In genomic region chr10:93500864-93501263, GRCm38 (mm10) we compare ENCODE assay signal across 16 mouse cellular contexts. TPM values are rescaled to one million over a fixed set of nuclear protein-coding genes. Genes with fewer than 3 reads are reported as not detected.
DNase-seq lines count a peak whose midpoint lies in the region; ATAC-seq and TF ChIP-seq lines count a peak whose summit lies in the region.
"Had no signal": no experiment of that assay in that cellular context is flagged by ENCODE, and none has a peak within 500 bp of the region (broad histone marks: within the 10 kb centered on the region; RNA-seq: fewer than 3 reads in every experiment).

No protein-coding gene starts in this region.

- 40% methylated on average over 10 of the region's 10 CpGs for WGBS in midbrain, postnatal 0 days
- 51% methylated on average over 10 of the region's 10 CpGs for WGBS in midbrain, embryonic 13.5 days
- WGBS in cerebellum, adult 2 months, result 31% methylated on average over 10 of the region's 10 CpGs

- no peak overlapping the region for H3K27ac ChIP-seq in midbrain, postnatal 0 days (ENCODE audit: low read depth, low read length)
- no peak overlapping the region for H3K27ac ChIP-seq in midbrain, embryonic 13.5 days
- H3K27ac ChIP-seq in gastrocnemius, adult 2 months, result no peak overlapping the region
- no peak overlapping the region for H3K27ac ChIP-seq in cerebellum, adult 2 months (ENCODE audit: insufficient read depth, low read length)
- H3K27ac ChIP-seq: limb, embryonic 15.5 days; macrophage had no signal

- no peak for TF ChIP-seq CTCF in midbrain, postnatal 0 days (IDR thresholded peaks at IDR 0.05)
- no peak for TF ChIP-seq CTCF in gastrocnemius, adult 2 months (IDR thresholded peaks at IDR 0.05)
- TF ChIP-seq CTCF in cerebellum, adult 2 months (IDR thresholded peaks at IDR 0.05; ENCODE audit: borderline replicate concordance, insufficient read depth, low read depth, low read length), result no peak

- no peak overlapping the region for H3K9ac ChIP-seq in midbrain, postnatal 0 days (replicated peaks; ENCODE audit: low read length, poor library complexity, severe bottlenecking)
- H3K9ac ChIP-seq in midbrain, embryonic 13.5 days (replicated peaks), result no peak overlapping the region
- H3K9ac ChIP-seq: limb, embryonic 15.5 days had no signal

- H3K4me1 ChIP-seq in midbrain, postnatal 0 days (ENCODE audit: insufficient read depth, low read length), result no peaks in the 10 kb centered on the region
- no peaks in the 10 kb centered on the region for H3K4me1 ChIP-seq in midbrain, embryonic 13.5 days (replicated peaks)
- H3K4me1 ChIP-seq in cerebellum, adult 2 months (ENCODE audit: control insufficient read depth, insufficient read depth, low read length), result no peaks in the 10 kb centered on the region

- peak; percentile 14 for DNase-seq in midbrain, postnatal 0 days (ENCODE audit: low spot score)
- peak; percentile 45 for DNase-seq in embryo, embryonic 11 days
- DNase-seq in gastrocnemius, adult 2 months, result no peak
- no peak for DNase-seq in c-Kit-positive CD71-positive TER-119-positive erythroid progenitor cells, embryonic 14.5 days (ENCODE audit: low spot score)
- no peak for DNase-seq in cerebellum, adult 2 months
- DNase-seq: adrenal gland, postnatal 10 days; cerebellum, postnatal 25 days; heart, adult 11 months; lung, adult 2 months had no signal

- H3K36me3 ChIP-seq in midbrain, postnatal 0 days (ENCODE audit: insufficient read depth, low read length), result no peaks in the 10 kb centered on the region
- H3K36me3 ChIP-seq in midbrain, embryonic 13.5 days, result no peaks in the 10 kb centered on the region
- H3K36me3 ChIP-seq: limb, embryonic 15.5 days had no signal

- H3K9me3 ChIP-seq in midbrain, postnatal 0 days (ENCODE audit: low read length), result no peaks in the 10 kb centered on the region
- H3K9me3 ChIP-seq in midbrain, embryonic 13.5 days, result no peaks in the 10 kb centered on the region
- H3K9me3 ChIP-seq: limb, embryonic 15.5 days had no signal

- H3K4me2 ChIP-seq in midbrain, postnatal 0 days (ENCODE audit: low read depth, low read length, poor library complexity, severe bottlenecking), result no peak overlapping the region
- H3K4me2 ChIP-seq in midbrain, embryonic 13.5 days (replicated peaks), result no peak overlapping the region
- H3K4me2 ChIP-seq: limb, embryonic 15.5 days had no signal

- H3K27me3 ChIP-seq in midbrain, postnatal 0 days (ENCODE audit: insufficient read depth, low read length), result no peaks in the 10 kb centered on the region
- no peaks in the 10 kb centered on the region for H3K27me3 ChIP-seq in midbrain, embryonic 13.5 days
- no peaks in the 10 kb centered on the region for H3K27me3 ChIP-seq in cerebellum, adult 2 months (ENCODE audit: control insufficient read depth, insufficient read depth, low read length)
- H3K27me3 ChIP-seq: limb, embryonic 15.5 days had no signal

- no peak for TF ChIP-seq POLR2A in cerebellum, adult 2 months (IDR thresholded peaks at IDR 0.05; ENCODE audit: borderline replicate concordance, insufficient read depth, low read length)

- intact Hi-C loops in gastrocnemius, adult 2 months (cut with DNase I), result no loop called here

- ATAC-seq in midbrain, postnatal 0 days (ENCODE audit: low FRiP score), result no peak
- ATAC-seq in midbrain, embryonic 13.5 days, result no peak
- ATAC-seq in hematopoietic stem cell, adult 5-6 weeks (replicated peaks in 1 of 2; ENCODE audit: insufficient read depth in 1 of 2, low FRiP score in 2 of 2, low TSS enrichment in 1 of 2, low read depth in 1 of 2, poor library complexity in 2 of 2, severe bottlenecking in 2 of 2), result peak; percentile 17 to 29; a peak in 2 of 4 replicates
- ATAC-seq: hindbrain, embryonic 16.5 days had no signal

- H3K4me3 ChIP-seq in midbrain, postnatal 0 days (ENCODE audit: low read depth, low read length), result no peak overlapping the region
- no peak overlapping the region for H3K4me3 ChIP-seq in midbrain, embryonic 13.5 days (replicated peaks)
- H3K4me3 ChIP-seq in gastrocnemius, adult 2 months, result no peak overlapping the region
- H3K4me3 ChIP-seq in cerebellum, adult 2 months (replicated peaks; ENCODE audit: insufficient read depth, low read depth, low read length), result no peak overlapping the region
- H3K4me3 ChIP-seq: limb, embryonic 15.5 days had no signal

RNA-seq across cellular contexts. Expression of gene Hal, which starts 12.3 kb away (rescaled TPM):
- total RNA-seq in midbrain, postnatal 0 days (2014; rRNA removed), result 0.14 and 0.49 TPM in 2 replicates
- polyA plus RNA-seq in midbrain, postnatal 0 days (2015; fragmentation: Nextera tagmentation; extraction: Ambion mirVana), result 0.20 and 0.33 TPM in 2 replicates
- 0.08 TPM in 1 of 2 replicates, not detected in the other for polyA plus RNA-seq in midbrain, embryonic 13.5 days (2015; fragmentation: Nextera tagmentation; extraction: Ambion mirVana)
- total RNA-seq in hematopoietic stem cell, adult 5-6 weeks (2017), result 0.88 TPM in 1 of 2 replicates, not detected in the other
- under 1 TPM; 0.05 to 0.25 TPM for total RNA-seq in gastrocnemius, adult 2 months (2021)
- 0.05 and 0.18 TPM in 2 replicates for polyA plus RNA-seq in cerebellum, adult 2 months (2012; rRNA removed)
- total RNA-seq: left cerebral cortex, adult 18-20 months had no signal

RNA-seq across cellular contexts. Expression of gene Amdhd1, which starts 39.0 kb away (rescaled TPM):
- not detected in 2 replicates for total RNA-seq in midbrain, postnatal 0 days (2014; rRNA removed)
- 0.07 TPM in 1 of 2 replicates, not detected in the other for polyA plus RNA-seq in midbrain, postnatal 0 days (2015; fragmentation: Nextera tagmentation; extraction: Ambion mirVana)
- polyA plus RNA-seq in midbrain, embryonic 13.5 days (2015; fragmentation: Nextera tagmentation; extraction: Ambion mirVana), result 0.15 TPM in 2 replicates
- 0.13 TPM in 1 of 2 replicates, not detected in the other for total RNA-seq in hematopoietic stem cell, adult 5-6 weeks (2017)
- not detected for total RNA-seq in gastrocnemius, adult 2 months (2021)
- not detected in 2 replicates for polyA plus RNA-seq in cerebellum, adult 2 months (2012; rRNA removed)

RNA-seq across cellular contexts. Expression of gene Ccdc38, which starts 39.6 kb away (rescaled TPM):
- total RNA-seq in midbrain, postnatal 0 days (2014; rRNA removed), result 0.14 and 4.4 TPM in 2 replicates
- polyA plus RNA-seq in midbrain, postnatal 0 days (2015; fragmentation: Nextera tagmentation; extraction: Ambion mirVana), result 0.52 and 0.66 TPM in 2 replicates
- 0.46 and 0.57 TPM in 2 replicates for polyA plus RNA-seq in midbrain, embryonic 13.5 days (2015; fragmentation: Nextera tagmentation; extraction: Ambion mirVana)
- not detected in 2 replicates for total RNA-seq in hematopoietic stem cell, adult 5-6 weeks (2017)
- not detected for total RNA-seq in gastrocnemius, adult 2 months (2021)
- polyA plus RNA-seq in cerebellum, adult 2 months (2012; rRNA removed), result 0.03 TPM in 1 of 2 replicates, not detected in the other
- total RNA-seq: left cerebral cortex, adult 18-20 months had no signal
- polyA plus RNA-seq: large intestine, adult 2 months; macrophage had no signal

RNA-seq across cellular contexts. Expression of gene Lta4h, which starts 47.7 kb away (rescaled TPM):
- total RNA-seq in midbrain, postnatal 0 days (2014; rRNA removed), result 56.2 and 65.8 TPM in 2 replicates
- 85.1 and 93.8 TPM in 2 replicates for polyA plus RNA-seq in midbrain, postnatal 0 days (2015; fragmentation: Nextera tagmentation; extraction: Ambion mirVana)
- 104 and 106 TPM in 2 replicates for polyA plus RNA-seq in midbrain, embryonic 13.5 days (2015; fragmentation: Nextera tagmentation; extraction: Ambion mirVana)
- 206 and 249 TPM in 2 replicates for total RNA-seq in hematopoietic stem cell, adult 5-6 weeks (2017)
- total RNA-seq in gastrocnemius, adult 2 months (2021), result 10 to 100 TPM; 25.4 to 26.7 TPM
- polyA plus RNA-seq in cerebellum, adult 2 months (2012; rRNA removed), result 64.8 and 66.8 TPM in 2 replicates

Comparison
In these comparisons a context has a peak if more than half of its experiments do, and no peak if none do; other contexts are left out.
1. ATAC-seq: peak in hematopoietic stem cell, adult 5-6 weeks (2 of 2); none in midbrain, postnatal 0 days (single experiment) and midbrain, embryonic 13.5 days (single experiment).
2. DNase-seq: peak in midbrain, postnatal 0 days (single experiment) and embryo, embryonic 11 days (single experiment); none in gastrocnemius, adult 2 months (single experiment), c-Kit-positive CD71-positive TER-119-positive erythroid progenitor cells, embryonic 14.5 days (single experiment) and cerebellum, adult 2 months (0 of 2).